Mouse (Mus musculus) large intestine, adult 2 months (tissue): ENCODE measurements around the gene Foxb2. TPM values are rescaled to one million over a fixed set of nuclear protein-coding genes. Genes with fewer than 3 reads are reported as not detected.

Experiments used
- DNase-seq: peaks from one replicate; pipeline ENCODE4 v3.0.0-alpha.2; 2012; ENCODE audit warnings: low read depth, low spot score
- WGBS: fragments of 180-500 bp; shearing (Covaris S2); methylation state at CpG from one replicate; pipeline ENCODE4 v1.1.7; 2018; 5-methylcytosine and 5-hydroxymethylcytosine counted together
- polyA plus RNA-seq: library from polyadenylated mRNA; depleted of rRNA; stranded (reverse); fragments of >200 nt; gene quantifications from 2 replicates; pipeline ENCODE4 v1.2.3, GENCODE M21; 2012; rRNA removed

The Foxb2 gene
- polyA plus RNA-seq, 1 experiment: not detected

- WGBS: 68% methylated on average over 5 of the region's 5 CpGs
- no peak for DNase-seq
These were observed 45.9 kb downstream of the Foxb2 start for GRCm38 (mm10) chr19:16827657-16828056.

GRCm38 (mm10) chr19:16825228-16825627 is 48.4 kb downstream of the Foxb2 start:
- 68% methylated on average over 5 of the region's 5 CpGs for WGBS
- DNase-seq: no peak

Other genes starting within 250 kb of the Foxb2 start
- gene Vps13a, start 92.9 kb downstream of the Foxb2 start, polyA plus RNA-seq: 2.6 and 3.8 TPM in 2 replicates
- 1.6 and 1.7 TPM in 2 replicates for gene Prune2, start 82.3 kb upstream of the Foxb2 start, polyA plus RNA-seq